Mouse (Mus musculus) embryonic facial prominence, embryonic 14.5 days (tissue): Measurements from ENCODE around the gene Tnr. TPM values are rescaled to one million over a fixed set of nuclear protein-coding genes. Genes with fewer than 3 reads are reported as not detected.

Experiments used
- ATAC-seq: fragments of 200-750 bp; cut with Nextera tagmentation; 2 replicates; pipeline ENCODE4 v1.8.0; 2017; ENCODE audit warnings: low read depth, moderate number of reproducible peaks, moderate TSS enrichment
- DNase-seq: peaks from one replicate; pipeline ENCODE4 v3.0.0-alpha.2; 2015; ENCODE audit warnings: low spot score
- H3K27ac ChIP-seq: fragments of 300-500 bp; sonication (generic); replicated peaks from 2 replicates; pipeline ENCODE4 v1.5.1; 2014; ENCODE audit warnings: low read depth, mild to moderate bottlenecking, low read length, moderate library complexity
- H3K27me3 ChIP-seq: fragments of 300-500 bp; sonication (generic); replicated peaks from 2 replicates; pipeline ENCODE4 v1.6.1; 2014; ENCODE audit warnings: low read length; ENCODE audit not compliant: control insufficient read depth, insufficient read depth
- H3K36me3 ChIP-seq: fragments of 300-500 bp; sonication (generic); 2 replicates; pipeline ENCODE4 v1.6.1; 2014; ENCODE audit warnings: low read length, mixed read lengths; ENCODE audit not compliant: control insufficient read depth, insufficient read depth
- H3K4me1 ChIP-seq: fragments of 300-500 bp; sonication (generic); 2 replicates; pipeline ENCODE4 v1.6.1; 2014; ENCODE audit warnings: antibody characterized with exemption, low read length; ENCODE audit not compliant: control insufficient read depth, insufficient read depth
- H3K4me2 ChIP-seq: fragments of 300-500 bp; sonication (generic); 2 replicates; pipeline ENCODE4 v1.6.1; 2014; ENCODE audit warnings: low read depth, mild to moderate bottlenecking, low read length, moderate library complexity, mixed read lengths
- H3K4me3 ChIP-seq: fragments of 300-500 bp; sonication (generic); 2 replicates; pipeline ENCODE4 v1.5.1; 2014; ENCODE audit warnings: low read depth, mild to moderate bottlenecking, low read length
- H3K9ac ChIP-seq: fragments of 300-500 bp; sonication (generic); 2 replicates; pipeline ENCODE4 v1.6.1; 2014; ENCODE audit warnings: low read depth, mild to moderate bottlenecking, low read length, moderate library complexity, mixed read lengths
- H3K9me3 ChIP-seq: fragments of 300-500 bp; sonication (generic); 2 replicates; pipeline ENCODE4 v1.6.1; 2016; ENCODE audit warnings: low read length; ENCODE audit not compliant: control insufficient read depth
- WGBS: fragments of 180-500 bp; shearing (Covaris S2); extraction: QIAGEN DNeasy Blood & Tissue Kit; methylation state at CpG from one replicate; pipeline ENCODE4 v1.1.7; 2014; 5-methylcytosine and 5-hydroxymethylcytosine counted together
- polyA plus RNA-seq: library from polyadenylated mRNA; unstranded; fragments of >200 nt; fragmentation: Nextera tagmentation; extraction: Ambion mirVana; gene quantifications from 2 replicates; pipeline ENCODE4 v1.2.1, GENCODE M21; 2014

Gene Tnr
- polyA plus RNA-seq, 1 experiment from 2014 or later = 0.11 TPM

- DNase-seq = no peak
- Histone ChIP-seq H3K27me3 (no peaks in the 10 kb centered on the region), H3K4me1 (no peaks in the 10 kb centered on the region), H3K4me3 (no peak overlapping the region), H3K36me3 (no peaks in the 10 kb centered on the region), H3K9me3 (no peaks in the 10 kb centered on the region), H3K27ac (no peak overlapping the region), H3K4me2 (no peak overlapping the region), H3K9ac (no peak overlapping the region)
- whole genome bisulfite sequencing = 61% methylated on average over 9 of the region's 9 CpGs
- no peak for ATAC-seq
Measured at GRCm38 (mm10) chr1:159545470-159546145, 22.0 kb downstream of the Tnr start.

- H3K27me3 ChIP-seq = no peaks in the 10 kb centered on the region
- no peak overlapping the region for H3K4me3 ChIP-seq
- ATAC-seq = no peak
- DNase-seq = no peak
- H3K9ac ChIP-seq = no peak overlapping the region
- H3K9me3 ChIP-seq = no peaks in the 10 kb centered on the region
- H3K4me2 ChIP-seq = no peak overlapping the region
- WGBS = 68% methylated on average over 10 of the region's 10 CpGs
- no peak overlapping the region for H3K27ac ChIP-seq
- H3K4me1 ChIP-seq = peaks cover 4% of the 10 kb centered on the region; the same call in 1 of the 2 replicates
- no peaks in the 10 kb centered on the region for H3K36me3 ChIP-seq
Measured at GRCm38 (mm10) chr1:159551036-159551435, 27.5 kb downstream of the Tnr start.

GRCm38 (mm10) chr1:159551591-159552442 lies 28.2 kb downstream of the Tnr start:
- H3K27me3 ChIP-seq = no peaks in the 10 kb centered on the region
- ATAC-seq = no peak
- H3K9ac ChIP-seq = no peak overlapping the region
- no peak for DNase-seq
- no peak overlapping the region for H3K4me2 ChIP-seq
- no peaks in the 10 kb centered on the region for H3K36me3 ChIP-seq
- WGBS = 34% methylated on average over 17 of the region's 17 CpGs
- no peaks in the 10 kb centered on the region for H3K9me3 ChIP-seq
- no peak overlapping the region for H3K27ac ChIP-seq
- H3K4me1 ChIP-seq = peaks cover 4% of the 10 kb centered on the region; the same call in 1 of the 2 replicates
- H3K4me3 ChIP-seq = no peak overlapping the region

GRCm38 (mm10) chr1:159561616-159562015 lies 38.0 kb downstream of the Tnr start:
- WGBS = 75% methylated on average over 3 of the region's 3 CpGs
- H3K4me2 ChIP-seq = no peak overlapping the region
- H3K36me3 ChIP-seq = no peaks in the 10 kb centered on the region
- H3K4me1 ChIP-seq = no peaks in the 10 kb centered on the region
- no peak for ATAC-seq
- H3K27me3 ChIP-seq = no peaks in the 10 kb centered on the region
- no peaks in the 10 kb centered on the region for H3K9me3 ChIP-seq
- H3K9ac ChIP-seq = no peak overlapping the region
- no peak for DNase-seq
- no peak overlapping the region for H3K27ac ChIP-seq
- no peak overlapping the region for H3K4me3 ChIP-seq

GRCm38 (mm10) chr1:159565129-159565528 lies 41.6 kb downstream of the Tnr start:
- Histone ChIP-seq H3K4me2 (no peak overlapping the region), H3K4me1 (no peaks in the 10 kb centered on the region), H3K4me3 (no peak overlapping the region), H3K27ac (no peak overlapping the region), H3K9me3 (no peaks in the 10 kb centered on the region), H3K27me3 (no peaks in the 10 kb centered on the region), H3K9ac (no peak overlapping the region), H3K36me3 (no peaks in the 10 kb centered on the region)
- ATAC-seq (no peak), DNase-seq (no peak)
- 76% methylated on average over 1 of the region's 1 CpGs for WGBS

GRCm38 (mm10) chr1:159566046-159566445 lies 42.5 kb downstream of the Tnr start:
- no peaks in the 10 kb centered on the region for H3K9me3 ChIP-seq
- no peak overlapping the region for H3K4me3 ChIP-seq
- H3K27ac ChIP-seq = no peak overlapping the region
- H3K9ac ChIP-seq = no peak overlapping the region
- ATAC-seq = no peak
- H3K36me3 ChIP-seq = no peaks in the 10 kb centered on the region
- no peaks in the 10 kb centered on the region for H3K27me3 ChIP-seq
- no peak for DNase-seq
- no peak overlapping the region for H3K4me2 ChIP-seq
- H3K4me1 ChIP-seq = no peaks in the 10 kb centered on the region
- WGBS = 78% methylated on average over 6 of the region's 6 CpGs

GRCm38 (mm10) chr1:159567171-159567570 lies 43.6 kb downstream of the Tnr start:
- DNase-seq (no peak), ATAC-seq (no peak)
- Histone ChIP-seq H3K4me2 (no peak overlapping the region), H3K27ac (no peak overlapping the region), H3K4me1 (no peaks in the 10 kb centered on the region), H3K27me3 (no peaks in the 10 kb centered on the region), H3K36me3 (no peaks in the 10 kb centered on the region), H3K4me3 (no peak overlapping the region), H3K9me3 (no peaks in the 10 kb centered on the region), H3K9ac (no peak overlapping the region)
- 79% methylated on average over 7 of the region's 7 CpGs for WGBS

- Histone ChIP-seq H3K27ac (no peak overlapping the region), H3K4me1 (no peaks in the 10 kb centered on the region), H3K9ac (no peak overlapping the region), H3K36me3 (no peaks in the 10 kb centered on the region), H3K27me3 (no peaks in the 10 kb centered on the region), H3K4me3 (no peak overlapping the region), H3K4me2 (no peak overlapping the region), H3K9me3 (no peaks in the 10 kb centered on the region)
- WGBS = 46% methylated on average over 8 of the region's 8 CpGs
- DNase-seq (no peak), ATAC-seq (no peak)
Measured at GRCm38 (mm10) chr1:159570270-159570669, 46.7 kb downstream of the Tnr start.
